Mouse (Mus musculus) gastrocnemius, postnatal 10 days (tissue): ENCODE results near the gene Rbm44. TPM values are rescaled to one million over a fixed set of nuclear protein-coding genes. Genes with fewer than 3 reads are reported as not detected.
A peak's percentile ranks its signal among the peaks of the same experiment; 100 is the strongest.

ENCODE experiments used
- DNase-seq: peaks from one replicate; pipeline ENCODE4 v3.0.0; 2021; ENCODE audit warnings: mixed read lengths
- total RNA-seq, 2 experiments: library from RNA; stranded (reverse); gene quantifications; 2 replicates each; pipeline ENCODE4 v1.2.3; 2021

Gene Rbm44
- total RNA-seq, 2 experiments from 2014 or later = 0.16 TPM; not detected in 1

DNA sequence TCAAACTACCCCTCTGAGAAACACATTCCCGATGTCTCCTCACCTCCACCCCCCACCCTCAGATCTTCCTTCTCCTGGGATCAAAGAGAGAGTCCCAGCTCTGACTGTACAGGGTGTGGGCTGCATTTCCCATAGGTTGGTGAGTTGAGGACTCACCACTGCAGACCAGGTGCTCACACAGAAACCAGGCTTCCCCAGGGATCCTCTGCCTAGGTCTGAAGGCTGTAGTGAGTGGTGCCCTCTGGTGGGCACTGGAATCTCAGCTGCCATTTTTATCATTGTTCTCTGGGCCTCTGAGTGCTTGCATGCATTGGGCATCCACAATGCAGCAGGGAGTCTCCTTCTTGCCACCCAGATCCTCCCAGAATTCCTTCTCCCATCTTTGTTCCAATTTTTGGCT is 66.2 kb downstream of the Rbm44 start:
- peak; percentile 42 for DNase-seq

DNA sequence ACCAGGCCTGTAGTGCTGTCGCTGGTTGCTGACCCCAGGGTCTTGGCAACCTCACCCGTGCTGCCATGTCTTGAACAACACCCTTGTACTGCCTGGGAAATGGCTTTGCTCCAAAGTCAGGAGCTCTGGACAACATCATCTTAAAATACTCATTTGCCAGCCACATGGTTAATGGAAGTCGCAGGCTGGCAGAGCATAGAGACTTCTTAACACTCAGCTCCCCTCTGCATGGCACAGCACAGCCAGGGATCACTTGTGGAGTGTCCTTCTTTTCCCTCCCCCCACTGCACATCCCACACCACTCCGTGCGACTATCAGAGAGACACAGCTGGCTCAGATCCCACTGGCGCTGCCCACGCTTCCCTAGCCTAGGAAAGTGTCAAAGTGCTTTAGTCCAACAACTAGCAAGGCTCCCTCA is 66.7 kb downstream of the Rbm44 start:
- no peak for DNase-seq

DNA sequence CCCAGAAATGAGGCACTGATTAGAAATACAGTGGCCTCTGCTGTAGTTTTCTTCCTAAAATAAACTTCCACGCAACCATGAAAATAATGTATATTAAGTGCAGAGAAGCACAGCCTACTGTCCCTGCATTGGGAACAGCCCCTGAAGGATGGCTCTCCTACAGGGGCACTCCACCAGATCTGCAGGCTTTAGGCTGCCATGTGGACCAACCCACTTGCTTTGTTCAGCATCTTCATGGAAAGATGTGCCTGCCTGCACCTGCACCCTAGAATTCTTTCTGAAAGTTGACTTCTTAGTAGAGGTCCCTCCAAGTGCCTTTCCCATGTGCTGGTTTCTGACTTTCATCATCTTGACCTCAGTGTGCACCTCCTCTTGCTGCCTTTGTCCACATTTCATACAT is 70.4 kb downstream of the Rbm44 start:
- DNase-seq = no peak

- DNase-seq = no peak
These were observed 71.1 kb downstream of the Rbm44 start for GRCm38 (mm10) chr1:91215981-91216380.

DNA sequence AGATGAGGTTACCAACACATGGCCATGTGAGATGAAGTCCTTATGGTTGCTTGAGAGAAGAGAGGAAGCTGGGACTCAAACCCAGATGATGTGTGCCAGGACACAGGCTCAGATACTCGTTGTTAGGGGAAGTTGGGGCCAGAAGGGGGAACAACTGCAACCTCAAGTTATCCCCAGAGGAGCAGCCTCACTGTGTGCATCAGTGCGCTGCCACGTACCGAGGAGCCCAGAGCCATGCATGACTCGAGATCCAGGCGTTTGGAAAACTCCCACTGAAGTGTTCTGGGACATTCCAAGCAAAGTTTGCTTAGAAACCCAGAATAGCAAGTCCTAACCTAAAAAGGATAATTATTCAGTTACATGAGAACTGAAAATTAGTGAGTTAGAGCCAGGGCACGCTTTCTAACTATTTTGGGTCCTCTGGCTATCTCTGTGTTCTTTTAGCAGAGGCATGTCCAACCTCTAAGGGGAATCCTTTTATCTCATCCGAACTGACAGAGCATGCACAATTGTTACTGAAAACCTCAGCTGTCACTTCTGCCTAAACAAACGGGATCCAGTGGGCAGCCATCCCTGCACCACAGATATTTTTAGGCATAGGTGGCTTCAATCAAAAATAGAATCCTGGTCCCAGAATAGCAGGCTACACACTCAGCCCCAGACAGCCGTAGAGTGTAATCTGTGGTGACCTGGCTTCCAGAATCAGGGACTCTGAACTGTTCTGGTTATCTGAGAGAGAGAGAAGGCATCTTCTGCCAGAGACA is 71.8 kb downstream of the Rbm44 start:
- DNase-seq = no peak

- no peak for DNase-seq
These were observed 74.9 kb downstream of the Rbm44 start for GRCm38 (mm10) chr1:91219641-91220321.

DNA sequence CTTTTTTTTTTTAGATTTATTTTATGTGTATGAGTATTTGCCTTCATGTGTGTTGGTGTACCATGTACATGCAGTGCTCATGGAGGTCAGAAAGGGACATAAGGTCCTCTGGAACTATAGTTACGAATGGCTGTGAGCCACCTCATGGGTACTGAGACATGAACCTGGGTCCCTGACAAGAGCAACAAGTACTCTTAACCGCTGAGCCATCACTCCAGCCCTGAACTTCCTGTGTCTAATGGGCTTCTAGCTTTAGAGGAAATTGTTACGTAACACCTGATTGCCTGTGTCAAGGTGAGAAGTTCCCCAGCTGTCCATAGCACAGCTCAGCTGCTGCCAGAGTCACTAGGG is 75.4 kb downstream of the Rbm44 start:
- no peak for DNase-seq

Other genes with a start within 250 kb of the Rbm44 start
- gene Mlph, start 230.0 kb upstream of the Rbm44 start, total RNA-seq = under 1 TPM; 0.31 to 0.50 TPM
- gene Prlh, start 192.0 kb upstream of the Rbm44 start, total RNA-seq = not detected
- gene Rab17, start 175.4 kb upstream of the Rbm44 start, total RNA-seq = not detected
- 100 to 1,000 TPM; 247 to 265 TPM for gene Lrrfip1, start 146.4 kb upstream of the Rbm44 start, total RNA-seq
- 10 to 100 TPM; 43.7 to 47.1 TPM for gene Ramp1, start 34.7 kb downstream of the Rbm44 start, total RNA-seq
- gene Ube2f, start 105.2 kb downstream of the Rbm44 start, total RNA-seq = 10 to 100 TPM; 56.3 to 57.2 TPM
- gene Scly, start 153.2 kb downstream of the Rbm44 start, total RNA-seq = 10 to 100 TPM; 11.5 to 12.4 TPM
- gene Espnl, start 177.0 kb downstream of the Rbm44 start, total RNA-seq = under 1 TPM; 0.12 to 0.27 TPM
- 10 to 100 TPM; 70.3 to 75.2 TPM for gene Klhl30, start 205.9 kb downstream of the Rbm44 start, total RNA-seq
- gene Erfe, start 221.3 kb downstream of the Rbm44 start, total RNA-seq = 1 to 10 TPM; 1.1 to 1.3 TPM